Mouse (Mus musculus): ENCODE results near the gene Crmp1. TPM values are rescaled to one million over a fixed set of nuclear protein-coding genes. Genes with fewer than 3 reads are reported as not detected.

Gene Crmp1
- total and polyA plus RNA-seq, 3 experiments = not detected

GRCm38 (mm10) chr5:37320174-37320573 is 78.4 kb downstream of the Crmp1 start:
- TF ChIP-seq GATA2 (IDR thresholded peaks at IDR 0.05; ENCODE audit: borderline replicate concordance, low read depth, low read length) (no peak), GATA1 (IDR thresholded peaks at IDR 0.05; ENCODE audit: borderline replicate concordance, low read length) (no peak), POLR2AphosphoS5 (IDR thresholded peaks at IDR 0.05; ENCODE audit: insufficient replicate concordance, low read depth, low read length) (no peak), TAL1 (conservative IDR thresholded peaks at IDR 0.05; ENCODE audit: low read depth, low read length) (no peak), CTCF (IDR thresholded peaks at IDR 0.05; ENCODE audit: low read depth, low read length) (no peak)
- Histone ChIP-seq H3K9me3 (replicated peaks) (peaks cover 35% of the 10 kb centered on the region), H3K4me3 (ENCODE audit: low read depth, low read length) (no peak overlapping the region), H3K36me3 (replicated peaks) (no peaks in the 10 kb centered on the region), H3K27me3 (ENCODE audit: insufficient read depth, low read length) (no peaks in the 10 kb centered on the region), H3K4me1 (ENCODE audit: insufficient read depth, low read depth, low read length) (no peaks in the 10 kb centered on the region)
- DNase-seq (ENCODE audit: low spot score) (no peak), ATAC-seq (ENCODE audit: extremely low read depth, insufficient number of reproducible peaks, low FRiP score, poor library complexity, severe bottlenecking) (no peak)

GRCm38 (mm10) chr5:37320761-37321160 is 79.0 kb downstream of the Crmp1 start:
- ATAC-seq (ENCODE audit: extremely low read depth, insufficient number of reproducible peaks, low FRiP score, poor library complexity, severe bottlenecking) (no peak), DNase-seq (ENCODE audit: low spot score) (no peak)
- Histone ChIP-seq H3K9me3 (replicated peaks) (peaks cover 39% of the 10 kb centered on the region), H3K4me3 (ENCODE audit: low read depth, low read length) (no peak overlapping the region), H3K36me3 (replicated peaks) (no peaks in the 10 kb centered on the region), H3K4me1 (ENCODE audit: insufficient read depth, low read depth, low read length) (no peaks in the 10 kb centered on the region), H3K27me3 (ENCODE audit: insufficient read depth, low read length) (no peaks in the 10 kb centered on the region)
- no peak for TF ChIP-seq GATA1 (IDR thresholded peaks at IDR 0.05; ENCODE audit: borderline replicate concordance, low read length)
- TF ChIP-seq GATA2 (IDR thresholded peaks at IDR 0.05; ENCODE audit: borderline replicate concordance, low read depth, low read length) = no peak
- no peak for TF ChIP-seq CTCF (IDR thresholded peaks at IDR 0.05; ENCODE audit: low read depth, low read length)
- no peak for TF ChIP-seq TAL1 (conservative IDR thresholded peaks at IDR 0.05; ENCODE audit: low read depth, low read length)
- TF ChIP-seq POLR2AphosphoS5 (IDR thresholded peaks at IDR 0.05; ENCODE audit: insufficient replicate concordance, low read depth, low read length) = no peak

- Histone ChIP-seq H3K36me3 (replicated peaks) (no peaks in the 10 kb centered on the region), H3K4me1 (ENCODE audit: insufficient read depth, low read depth, low read length) (no peaks in the 10 kb centered on the region), H3K4me3 (ENCODE audit: low read depth, low read length) (no peak overlapping the region), H3K9me3 (replicated peaks) (peaks cover 44% of the 10 kb centered on the region), H3K27me3 (ENCODE audit: insufficient read depth, low read length) (no peaks in the 10 kb centered on the region)
- ATAC-seq (ENCODE audit: extremely low read depth, insufficient number of reproducible peaks, low FRiP score, poor library complexity, severe bottlenecking) (no peak), DNase-seq (ENCODE audit: low spot score) (no peak)
- TF ChIP-seq CTCF (IDR thresholded peaks at IDR 0.05; ENCODE audit: low read depth, low read length) (no peak), GATA1 (IDR thresholded peaks at IDR 0.05; ENCODE audit: borderline replicate concordance, low read length) (no peak), GATA2 (IDR thresholded peaks at IDR 0.05; ENCODE audit: borderline replicate concordance, low read depth, low read length) (no peak), TAL1 (conservative IDR thresholded peaks at IDR 0.05; ENCODE audit: low read depth, low read length) (no peak), POLR2AphosphoS5 (IDR thresholded peaks at IDR 0.05; ENCODE audit: insufficient replicate concordance, low read depth, low read length) (no peak)
These were observed 84.9 kb downstream of the Crmp1 start for GRCm38 (mm10) chr5:37326675-37327074.

GRCm38 (mm10) chr5:37330449-37331132 is 88.9 kb downstream of the Crmp1 start:
- no peak for DNase-seq (ENCODE audit: low spot score)
- H3K9me3 ChIP-seq (replicated peaks) = peaks cover 45% of the 10 kb centered on the region
- no peak overlapping the region for H3K4me3 ChIP-seq (ENCODE audit: low read depth, low read length)
- no peaks in the 10 kb centered on the region for H3K36me3 ChIP-seq (replicated peaks)
- no peak for ATAC-seq (ENCODE audit: extremely low read depth, insufficient number of reproducible peaks, low FRiP score, poor library complexity, severe bottlenecking)
- H3K27me3 ChIP-seq (ENCODE audit: insufficient read depth, low read length) = no peaks in the 10 kb centered on the region
- no peaks in the 10 kb centered on the region for H3K4me1 ChIP-seq (ENCODE audit: insufficient read depth, low read depth, low read length)
- TF ChIP-seq POLR2AphosphoS5 (IDR thresholded peaks at IDR 0.05; ENCODE audit: insufficient replicate concordance, low read depth, low read length) (no peak), CTCF (IDR thresholded peaks at IDR 0.05; ENCODE audit: low read depth, low read length) (no peak), GATA1 (IDR thresholded peaks at IDR 0.05; ENCODE audit: borderline replicate concordance, low read length) (no peak), GATA2 (IDR thresholded peaks at IDR 0.05; ENCODE audit: borderline replicate concordance, low read depth, low read length) (no peak)

GRCm38 (mm10) chr5:37331133-37331505 is 89.4 kb downstream of the Crmp1 start:
- TF ChIP-seq TAL1 (conservative IDR thresholded peaks at IDR 0.05; ENCODE audit: low read depth, low read length) (no peak), POLR2AphosphoS5 (IDR thresholded peaks at IDR 0.05; ENCODE audit: insufficient replicate concordance, low read depth, low read length) (no peak), CTCF (IDR thresholded peaks at IDR 0.05; ENCODE audit: low read depth, low read length) (no peak), GATA2 (IDR thresholded peaks at IDR 0.05; ENCODE audit: borderline replicate concordance, low read depth, low read length) (no peak), GATA1 (IDR thresholded peaks at IDR 0.05; ENCODE audit: borderline replicate concordance, low read length) (no peak)
- Histone ChIP-seq H3K9me3 (replicated peaks) (peaks cover 41% of the 10 kb centered on the region), H3K36me3 (replicated peaks) (no peaks in the 10 kb centered on the region), H3K27me3 (ENCODE audit: insufficient read depth, low read length) (no peaks in the 10 kb centered on the region), H3K4me3 (ENCODE audit: low read depth, low read length) (no peak overlapping the region), H3K4me1 (ENCODE audit: insufficient read depth, low read depth, low read length) (no peaks in the 10 kb centered on the region)
- ATAC-seq (ENCODE audit: extremely low read depth, insufficient number of reproducible peaks, low FRiP score, poor library complexity, severe bottlenecking) = no peak
- no peak for DNase-seq (ENCODE audit: low spot score)

GRCm38 (mm10) chr5:37332066-37332465 is 90.3 kb downstream of the Crmp1 start:
- no peaks in the 10 kb centered on the region for H3K27me3 ChIP-seq (ENCODE audit: insufficient read depth, low read length)
- TF ChIP-seq TAL1 (conservative IDR thresholded peaks at IDR 0.05; ENCODE audit: low read depth, low read length) (no peak), CTCF (IDR thresholded peaks at IDR 0.05; ENCODE audit: low read depth, low read length) (no peak), GATA1 (IDR thresholded peaks at IDR 0.05; ENCODE audit: borderline replicate concordance, low read length) (no peak), POLR2AphosphoS5 (IDR thresholded peaks at IDR 0.05; ENCODE audit: insufficient replicate concordance, low read depth, low read length) (no peak), GATA2 (IDR thresholded peaks at IDR 0.05; ENCODE audit: borderline replicate concordance, low read depth, low read length) (no peak)
- H3K9me3 ChIP-seq (replicated peaks) = peaks cover 41% of the 10 kb centered on the region
- H3K4me3 ChIP-seq (ENCODE audit: low read depth, low read length) = no peak overlapping the region
- H3K4me1 ChIP-seq (ENCODE audit: insufficient read depth, low read depth, low read length) = no peaks in the 10 kb centered on the region
- H3K36me3 ChIP-seq (replicated peaks) = no peaks in the 10 kb centered on the region
- no peak for ATAC-seq (ENCODE audit: extremely low read depth, insufficient number of reproducible peaks, low FRiP score, poor library complexity, severe bottlenecking)
- no peak for DNase-seq (ENCODE audit: low spot score)
